Mouse (Mus musculus) stomach, embryonic 16.5 days (tissue): ENCODE measurements around the gene Clasp1. TPM values are rescaled to one million over a fixed set of nuclear protein-coding genes. Genes with fewer than 3 reads are reported as not detected.
A peak's percentile ranks its signal among the peaks of the same experiment; 100 is the strongest.

Experiments used
- ATAC-seq: fragments of 200-750 bp; cut with Nextera tagmentation; 2 replicates; pipeline ENCODE4 v1.8.0; 2017; ENCODE audit warnings: moderate number of reproducible peaks, moderate TSS enrichment; ENCODE audit not compliant: insufficient read depth, low FRiP score
- H3K27ac ChIP-seq: fragments of 300-500 bp; sonication (generic); 2 replicates; pipeline ENCODE4 v1.5.1; 2014; ENCODE audit warnings: low read length
- H3K27me3 ChIP-seq: fragments of 300-500 bp; sonication (generic); 2 replicates; pipeline ENCODE4 v1.6.1; 2014; ENCODE audit warnings: low read length, control low read depth, mixed read lengths; ENCODE audit not compliant: control insufficient read depth, insufficient read depth
- H3K36me3 ChIP-seq: fragments of 300-500 bp; sonication (generic); 2 replicates; pipeline ENCODE4 v1.6.1; 2014; ENCODE audit warnings: low read length; ENCODE audit not compliant: control insufficient read depth, insufficient read depth
- H3K4me1 ChIP-seq: fragments of 300-500 bp; sonication (generic); 2 replicates; pipeline ENCODE4 v1.6.1; 2014; ENCODE audit warnings: low read length, control low read depth, mixed read lengths; ENCODE audit not compliant: control insufficient read depth, insufficient read depth
- H3K4me2 ChIP-seq: fragments of 300-500 bp; sonication (generic); 2 replicates; pipeline ENCODE4 v1.6.1; 2014; ENCODE audit warnings: low read depth, low read length, mixed read lengths
- H3K4me3 ChIP-seq: fragments of 300-500 bp; sonication (generic); replicated peaks from 2 replicates; pipeline ENCODE4 v1.5.1; 2014; ENCODE audit warnings: mild to moderate bottlenecking, low read length
- H3K9ac ChIP-seq: fragments of 300-500 bp; sonication (generic); 2 replicates; pipeline ENCODE4 v1.6.1; 2014; ENCODE audit warnings: low read length
- H3K9me3 ChIP-seq: fragments of 300-500 bp; sonication (generic); replicated peaks from 2 replicates; pipeline ENCODE4 v1.6.1; 2016; ENCODE audit warnings: low read length, control low read depth; ENCODE audit not compliant: control insufficient read depth
- WGBS: fragments of 180-500 bp; shearing (Covaris S2); extraction: QIAGEN DNeasy Blood & Tissue Kit; methylation state at CpG from one replicate; pipeline ENCODE4 v1.1.7; 2014; 5-methylcytosine and 5-hydroxymethylcytosine counted together
- polyA plus RNA-seq: library from polyadenylated mRNA; unstranded; fragments of >200 nt; fragmentation: Nextera tagmentation; extraction: Ambion mirVana; gene quantifications from 2 replicates; pipeline ENCODE4 v1.2.1, GENCODE M21; 2015

Clasp1 gene
- polyA plus RNA-seq: 34.7 and 39.3 TPM in 2 replicates

DNA sequence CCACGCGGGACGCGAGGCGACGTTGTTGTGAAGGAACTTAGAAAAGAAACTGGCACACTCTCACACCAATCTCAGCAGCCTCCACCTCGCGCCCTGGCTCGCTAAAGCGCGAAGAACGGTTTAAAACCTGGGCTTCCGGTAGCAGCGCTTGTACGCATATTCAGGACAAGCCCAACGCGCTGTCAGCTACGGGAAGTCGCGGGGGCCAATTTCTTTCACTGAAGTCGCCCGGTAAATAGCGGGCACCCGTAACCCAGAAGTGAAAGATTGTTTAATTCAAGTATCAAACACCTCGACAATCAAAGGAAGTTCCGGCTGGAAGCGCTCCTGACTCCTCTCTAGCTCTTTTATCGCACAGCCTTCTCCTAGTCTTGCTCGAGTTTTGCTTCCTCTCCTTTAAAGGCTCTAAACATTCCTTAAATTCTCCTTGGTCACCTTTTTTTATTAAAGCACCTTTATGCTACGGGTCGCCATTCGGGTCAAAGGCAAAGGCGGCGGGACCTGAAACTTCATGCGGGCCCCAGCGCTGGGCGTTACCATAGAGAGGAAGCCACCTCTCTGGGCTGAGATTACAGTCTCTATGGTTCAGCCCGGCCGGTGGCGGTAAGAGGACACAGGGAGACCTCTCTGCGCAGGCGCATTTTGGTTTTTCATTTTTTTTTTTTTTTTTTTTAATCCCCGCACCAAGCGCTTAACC is at the start of gene Clasp1:
Gene Clasp1 (plus strand): TSS at position 302 of the 697 bp plus-strand sequence.
- WGBS: under 1% methylated on average over 44 of the region's 44 CpGs
- H3K27ac ChIP-seq: peak within 1 kb of the TSS; percentile 96
- H3K36me3 ChIP-seq: 0 out of 2 replicates have a peak, but pooled peaks cover 5% of the 10 kb centered on the region
- H3K4me3 ChIP-seq: peak within 1 kb of the TSS; percentile 99
- H3K9ac ChIP-seq: peak within 1 kb of the TSS; percentile 97
- no peaks in the 10 kb centered on the region for H3K27me3 ChIP-seq
- peaks cover 20% of the 10 kb centered on the region; the same call in 1 of the 2 replicates for H3K4me1 ChIP-seq
- no peaks in the 10 kb centered on the region for H3K9me3 ChIP-seq
- peak; percentile 98 for ATAC-seq
- peak within 1 kb of the TSS; percentile 83 for H3K4me2 ChIP-seq

DNA sequence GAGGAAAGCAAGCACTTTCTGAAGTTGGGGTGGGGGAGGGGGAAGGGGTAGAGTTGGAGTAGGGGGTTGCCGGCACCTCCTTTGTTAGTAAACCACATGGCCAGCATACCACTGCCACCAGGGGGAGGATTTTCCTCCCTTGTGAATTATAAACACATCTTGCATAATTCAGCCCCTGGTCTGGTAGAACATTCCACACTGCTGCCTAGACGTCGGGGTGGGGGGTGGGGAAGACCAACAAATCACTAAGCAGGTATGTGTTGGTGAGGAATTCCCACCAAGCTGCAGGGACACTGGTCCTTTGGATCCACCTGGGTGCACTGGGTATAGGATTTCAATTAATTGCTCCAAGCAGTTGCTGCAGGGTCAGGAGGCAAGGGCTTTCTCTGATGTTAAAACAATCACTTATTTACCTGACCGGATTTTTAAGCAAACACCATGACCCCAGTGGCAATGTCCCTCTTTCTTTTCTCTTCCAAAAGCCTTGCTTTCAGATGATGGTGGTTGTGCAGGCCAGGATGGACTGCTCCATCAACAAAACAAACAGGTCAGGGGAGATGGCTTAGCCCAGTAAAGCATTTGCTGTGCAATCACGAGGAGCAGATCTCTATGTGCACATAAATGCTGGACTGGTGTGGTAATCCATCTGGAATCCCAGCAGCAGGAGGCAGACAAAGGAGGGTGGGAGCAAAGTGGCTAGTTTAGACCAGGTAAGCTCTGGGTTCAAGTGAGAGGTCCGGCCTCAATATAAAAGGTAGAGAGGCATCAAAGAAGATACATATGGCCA is 45.0 kb upstream of the Clasp1 start:
- Histone ChIP-seq H3K9ac (no peak overlapping the region), H3K4me2 (no peak overlapping the region), H3K9me3 (no peaks in the 10 kb centered on the region), H3K4me3 (no peak overlapping the region), H3K27ac (no peak overlapping the region), H3K36me3 (no peaks in the 10 kb centered on the region), H3K4me1 (no peaks in the 10 kb centered on the region), H3K27me3 (no peaks in the 10 kb centered on the region)
- ATAC-seq: no peak
- 27% methylated on average over 6 of the region's 6 CpGs for WGBS

DNA sequence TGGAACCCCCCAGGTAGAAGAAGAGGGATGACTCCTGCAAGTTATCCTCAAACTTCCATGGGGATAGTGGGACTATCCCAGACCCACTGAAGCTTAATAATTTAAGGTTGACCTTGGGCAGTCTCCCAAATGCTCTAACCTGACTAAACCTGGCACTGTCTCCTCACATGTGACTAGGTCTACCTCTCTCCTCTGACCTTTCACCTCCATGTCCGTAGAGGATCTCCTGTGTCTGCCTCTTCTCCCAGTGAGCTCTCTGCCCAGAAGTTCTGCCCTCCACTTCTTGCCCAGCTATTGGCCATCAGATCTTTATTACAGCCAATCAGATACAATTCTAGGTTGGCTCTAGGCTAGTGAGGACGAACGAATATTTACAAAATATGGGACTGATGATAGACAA is 38.9 kb upstream of the Clasp1 start:
- Histone ChIP-seq H3K27ac (no peak overlapping the region), H3K9ac (no peak overlapping the region), H3K27me3 (no peaks in the 10 kb centered on the region), H3K4me2 (no peak overlapping the region), H3K4me1 (no peaks in the 10 kb centered on the region), H3K9me3 (no peaks in the 10 kb centered on the region), H3K4me3 (no peak overlapping the region), H3K36me3 (no peaks in the 10 kb centered on the region)
- WGBS: 74% methylated on average over 3 of the region's 3 CpGs
- ATAC-seq: no peak

DNA sequence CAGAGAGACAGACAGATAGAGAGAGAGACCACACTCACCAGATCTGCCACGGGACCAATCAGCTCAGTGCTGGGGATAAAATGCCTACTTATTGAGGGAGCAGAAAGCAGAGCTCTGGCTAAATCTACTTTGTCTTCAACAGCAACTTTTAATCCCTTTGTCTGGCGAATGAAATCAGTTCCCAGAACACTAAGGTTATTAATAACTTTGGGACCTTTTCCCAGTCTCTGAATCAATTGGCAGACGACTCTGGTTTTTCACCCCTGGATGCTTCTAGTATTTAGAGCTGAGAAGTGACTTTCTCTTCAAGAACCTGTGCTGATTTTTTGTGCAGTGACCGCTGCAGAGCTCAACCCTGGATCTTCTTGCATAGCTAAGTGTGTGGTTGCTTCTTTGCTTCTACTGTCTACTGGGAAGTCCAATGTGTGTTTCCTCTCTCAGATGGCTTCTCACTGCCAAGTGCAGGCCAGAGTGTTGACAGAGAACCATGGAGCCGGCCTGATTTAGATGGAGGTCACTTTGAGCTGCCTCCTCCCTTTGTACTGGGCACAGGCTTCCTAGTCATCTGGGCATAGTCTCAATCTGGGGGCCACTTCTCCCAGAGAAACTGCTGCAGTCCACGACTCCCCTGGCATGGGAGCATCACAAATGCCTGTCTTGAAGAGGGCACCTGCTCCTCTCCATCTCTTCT is 29.6 kb upstream of the Clasp1 start:
- ATAC-seq: no peak
- no peak overlapping the region for H3K4me3 ChIP-seq
- H3K27ac ChIP-seq: no peak overlapping the region
- H3K36me3 ChIP-seq: no peaks in the 10 kb centered on the region
- no peaks in the 10 kb centered on the region for H3K4me1 ChIP-seq
- H3K9me3 ChIP-seq: no peaks in the 10 kb centered on the region
- no peak overlapping the region for H3K4me2 ChIP-seq
- H3K9ac ChIP-seq: no peak overlapping the region
- WGBS: 61% methylated on average over 6 of the region's 6 CpGs
- no peaks in the 10 kb centered on the region for H3K27me3 ChIP-seq

DNA sequence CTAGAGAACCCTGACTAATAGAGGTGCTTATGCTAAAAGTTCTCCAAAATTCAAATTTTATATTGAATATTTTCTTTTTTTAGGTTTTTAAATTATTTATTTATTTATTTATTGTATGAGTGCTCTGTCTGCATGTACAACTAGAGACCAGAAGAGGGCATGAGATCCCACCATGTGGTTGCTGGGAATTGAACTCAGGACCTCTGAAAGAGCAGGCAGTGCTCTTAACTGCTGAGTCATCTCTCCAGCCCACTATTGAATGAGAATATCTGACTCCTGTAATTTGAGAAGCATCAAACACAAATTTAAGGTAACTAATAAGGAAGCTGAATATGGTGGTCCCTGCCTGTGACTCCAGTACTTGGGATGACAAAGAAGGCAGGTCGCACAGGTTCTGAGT is 20.9 kb upstream of the Clasp1 start:
- Histone ChIP-seq H3K4me1 (no peaks in the 10 kb centered on the region), H3K36me3 (no peaks in the 10 kb centered on the region), H3K4me3 (no peak overlapping the region), H3K27me3 (no peaks in the 10 kb centered on the region), H3K4me2 (no peak overlapping the region), H3K27ac (no peak overlapping the region), H3K9ac (no peak overlapping the region), H3K9me3 (no peaks in the 10 kb centered on the region)
- WGBS: 95% methylated on average over 1 of the region's 1 CpGs
- ATAC-seq: no peak

DNA sequence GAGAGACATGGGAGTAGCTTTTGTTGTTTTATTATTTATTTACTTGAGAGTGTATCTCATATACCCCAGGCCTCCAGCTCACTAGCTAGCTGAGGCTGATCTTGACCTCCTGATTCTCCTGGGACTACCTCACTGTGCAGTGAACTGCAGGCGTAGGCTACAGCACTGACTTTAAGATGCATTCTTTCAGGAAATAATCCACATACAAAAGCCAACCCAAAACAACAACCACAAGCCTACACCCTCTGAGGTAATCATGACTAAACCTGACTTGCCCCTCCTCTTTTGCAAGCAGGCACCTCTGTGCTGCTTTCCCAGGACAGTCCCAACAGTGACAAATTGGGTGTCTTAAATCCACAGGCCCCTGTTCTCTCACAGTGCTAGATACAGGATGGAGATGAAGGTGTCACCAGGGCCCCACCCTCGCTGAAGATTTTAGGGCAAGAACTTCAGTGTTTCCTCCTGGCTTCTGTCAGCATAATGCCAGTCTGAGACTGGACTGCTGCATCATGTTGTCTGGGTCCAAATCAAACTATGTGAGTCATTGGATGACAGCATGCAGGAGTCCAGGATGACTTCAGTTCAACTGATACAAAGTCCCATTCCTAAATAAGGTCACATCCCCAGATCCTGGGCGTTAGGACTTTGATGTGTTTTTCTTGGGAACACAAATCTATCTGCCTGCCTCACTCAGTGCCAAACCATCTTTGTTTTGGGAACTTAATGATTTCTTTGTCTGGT is 20.0 kb upstream of the Clasp1 start:
- 60% methylated on average over 3 of the region's 3 CpGs for WGBS
- Histone ChIP-seq H3K4me2 (no peak overlapping the region), H3K4me3 (no peak overlapping the region), H3K9ac (no peak overlapping the region), H3K4me1 (no peaks in the 10 kb centered on the region), H3K9me3 (no peaks in the 10 kb centered on the region), H3K36me3 (no peaks in the 10 kb centered on the region), H3K27ac (no peak overlapping the region), H3K27me3 (no peaks in the 10 kb centered on the region)
- no peak for ATAC-seq

DNA sequence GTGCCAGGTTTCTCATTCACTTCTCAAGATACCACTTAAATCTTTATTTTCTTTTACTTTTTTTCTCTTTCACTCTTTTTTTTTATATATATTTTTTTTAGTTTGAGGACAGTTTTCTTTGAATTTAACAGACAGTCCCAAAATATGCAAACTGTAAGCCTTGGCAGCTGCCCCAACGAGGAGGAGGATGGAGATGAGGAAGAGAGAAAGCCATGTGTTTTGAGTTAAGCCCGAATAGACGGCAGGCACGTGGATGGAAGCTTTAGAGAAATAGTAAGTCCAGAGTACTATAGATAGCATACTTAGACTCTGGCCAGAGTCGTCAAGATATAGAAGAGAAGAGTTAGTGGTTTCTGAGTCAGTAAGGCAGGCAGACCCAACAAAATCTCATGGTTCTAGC is 11.1 kb upstream of the Clasp1 start:
- WGBS: 78% methylated on average over 5 of the region's 5 CpGs
- H3K9me3 ChIP-seq: no peaks in the 10 kb centered on the region
- no peak overlapping the region for H3K4me2 ChIP-seq
- H3K4me1 ChIP-seq: no peaks in the 10 kb centered on the region
- no peaks in the 10 kb centered on the region for H3K36me3 ChIP-seq
- H3K4me3 ChIP-seq: no peak overlapping the region
- H3K9ac ChIP-seq: no peak overlapping the region
- no peaks in the 10 kb centered on the region for H3K27me3 ChIP-seq
- no peak for ATAC-seq
- no peak overlapping the region for H3K27ac ChIP-seq

DNA sequence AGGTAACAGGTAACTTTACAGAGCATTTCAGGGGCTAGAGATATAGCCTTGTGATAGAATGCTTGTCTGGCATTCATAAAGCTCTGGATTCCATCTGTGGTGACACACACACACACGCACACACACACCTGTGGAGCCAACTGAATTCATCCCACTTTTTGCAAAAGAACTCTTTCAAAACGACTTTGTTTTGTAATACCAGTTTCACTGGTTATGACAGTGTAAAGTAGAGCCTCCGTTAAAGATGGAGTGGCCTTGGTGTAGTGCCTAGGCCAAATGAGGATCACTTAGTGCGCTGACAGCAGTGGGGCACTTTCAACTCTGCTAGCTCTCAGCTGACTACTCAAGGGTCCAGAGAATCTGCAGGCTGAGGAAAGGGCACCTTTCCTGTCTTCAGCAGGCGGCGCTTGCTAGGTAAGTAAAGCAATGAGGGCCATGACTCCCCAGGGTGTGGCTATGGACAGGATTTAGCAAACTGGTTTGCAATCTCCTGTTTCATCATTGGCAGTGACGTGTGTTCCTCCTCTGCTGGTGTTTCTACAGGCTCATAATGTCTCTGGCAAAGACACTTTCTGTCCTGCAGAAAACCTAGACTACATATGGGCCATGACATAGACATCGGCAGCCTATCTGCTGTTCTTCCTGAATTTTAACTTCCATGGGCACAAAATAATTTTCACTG is 8.6 kb upstream of the Clasp1 start:
- no peak overlapping the region for H3K4me2 ChIP-seq
- 72% methylated on average over 8 of the region's 8 CpGs for WGBS
- no peaks in the 10 kb centered on the region for H3K4me1 ChIP-seq
- H3K27me3 ChIP-seq: no peaks in the 10 kb centered on the region
- no peak for ATAC-seq
- no peaks in the 10 kb centered on the region for H3K9me3 ChIP-seq
- no peak overlapping the region for H3K9ac ChIP-seq
- no peaks in the 10 kb centered on the region for H3K36me3 ChIP-seq
- no peak overlapping the region for H3K4me3 ChIP-seq
- H3K27ac ChIP-seq: no peak overlapping the region
